ENCODE assay signal across 10 mouse cellular contexts in genomic region chr11:106722831-106723361, GRCm38 (mm10). TPM values are rescaled to one million over a fixed set of nuclear protein-coding genes. Genes with fewer than 3 reads are reported as not detected.
DNase-seq lines count a peak whose midpoint lies in the region; ATAC-seq and TF ChIP-seq lines count a peak whose summit lies in the region.
"Had no signal": no experiment of that assay in that cellular context is flagged by ENCODE, and none has a peak within 500 bp of the region (broad histone marks: within the 10 kb centered on the region; RNA-seq: fewer than 3 reads in every experiment).

No protein-coding gene starts in this region.

- H3K4me3 ChIP-seq in E14TG2a.4 (replicated peaks; ENCODE audit: low read length) = peak overlapping the region; percentile 83
- H3K4me3 ChIP-seq in heart, embryonic 14.5 days (ENCODE audit: control insufficient read depth in 1 of 2, insufficient read depth in 1 of 2, low read depth in 1 of 2, low read length in 2 of 2) = no peak overlapping the region
- H3K4me3 ChIP-seq in lung, embryonic 16.5 days (ENCODE audit: low read length) = no peak overlapping the region
- H3K4me3 ChIP-seq: embryonic facial prominence, embryonic 15.5 days; neural tube, embryonic 12.5 days had no signal

- DNase-seq in NIH3T3 (ENCODE audit: low read depth) = peak; percentile 75
- no peak for DNase-seq in embryo, embryonic 10.5 days (ENCODE audit: low spot score)
- DNase-seq in frontal cortex, adult 2 months (ENCODE audit: extremely low spot score in 1 of 2, low spot score in 1 of 2) = no peak
- DNase-seq in c-Kit-positive CD71-positive TER-119-positive erythroid progenitor cells, embryonic 14.5 days (ENCODE audit: low spot score) = no peak

- no peaks in the 10 kb centered on the region for H3K9me3 ChIP-seq in E14TG2a.4 (ENCODE audit: low read length)
- no peaks in the 10 kb centered on the region for H3K9me3 ChIP-seq in heart, embryonic 14.5 days (ENCODE audit: control insufficient read depth, low read length)
- no peaks in the 10 kb centered on the region for H3K9me3 ChIP-seq in lung, embryonic 16.5 days (ENCODE audit: control insufficient read depth, low read length)
- H3K9me3 ChIP-seq: embryonic facial prominence, embryonic 15.5 days; neural tube, embryonic 12.5 days had no signal

- no peaks in the 10 kb centered on the region for H3K27me3 ChIP-seq in E14TG2a.4 (ENCODE audit: insufficient read depth, low read length)
- no peaks in the 10 kb centered on the region for H3K27me3 ChIP-seq in heart, embryonic 14.5 days (ENCODE audit: control insufficient read depth, insufficient read depth, low read length)
- H3K27me3 ChIP-seq in lung, embryonic 16.5 days (ENCODE audit: control insufficient read depth, insufficient read depth, low read depth, low read length) = no peaks in the 10 kb centered on the region
- H3K27me3 ChIP-seq: embryonic facial prominence, embryonic 15.5 days; neural tube, embryonic 12.5 days had no signal

- peak overlapping the region; percentile 15 to 21; a peak in 2 of 4 replicates for H3K27ac ChIP-seq in heart, embryonic 14.5 days (replicated peaks in 1 of 2; ENCODE audit: control insufficient read depth in 1 of 2, insufficient read depth in 1 of 2, low read depth in 2 of 2, low read length in 2 of 2)
- H3K27ac ChIP-seq in lung, embryonic 16.5 days (ENCODE audit: low read length) = no peak overlapping the region
- H3K27ac ChIP-seq: embryonic facial prominence, embryonic 15.5 days; neural tube, embryonic 12.5 days had no signal

- peaks cover 73% of the 10 kb centered on the region for H3K4me1 ChIP-seq in E14TG2a.4 (replicated peaks; ENCODE audit: low read depth, low read length)
- peaks cover 5 to 21% of the 10 kb centered on the region in 2 experiments for H3K4me1 ChIP-seq in heart, embryonic 14.5 days (ENCODE audit: control insufficient read depth in 2 of 2, insufficient read depth in 2 of 2, low read length in 2 of 2)
- H3K4me1 ChIP-seq in lung, embryonic 16.5 days (replicated peaks; ENCODE audit: control insufficient read depth, insufficient read depth, low read length) = no peaks in the 10 kb centered on the region

- peak; percentile 67 for ATAC-seq in heart, embryonic 14.5 days (ENCODE audit: insufficient number of reproducible peaks, insufficient read depth, low FRiP score, low read depth)
- 0 out of 2 replicates have a peak, but pooled peaks have one; percentile 38 for ATAC-seq in lung, embryonic 16.5 days (ENCODE audit: low read depth)
- ATAC-seq in cerebellum, adult (ENCODE audit: insufficient number of reproducible peaks, low FRiP score, low TSS enrichment) = no peak

- peaks cover 30% of the 10 kb centered on the region for H3K36me3 ChIP-seq in E14TG2a.4 (ENCODE audit: insufficient read depth, low read length)
- no peaks in the 10 kb centered on the region for H3K36me3 ChIP-seq in heart, embryonic 14.5 days (ENCODE audit: control insufficient read depth, insufficient read depth, low read length)
- no peaks in the 10 kb centered on the region for H3K36me3 ChIP-seq in lung, embryonic 16.5 days (ENCODE audit: control insufficient read depth, insufficient read depth, low read length)
- H3K36me3 ChIP-seq: embryonic facial prominence, embryonic 15.5 days; neural tube, embryonic 12.5 days had no signal

- H3K4me2 ChIP-seq in heart, embryonic 14.5 days (ENCODE audit: low read length) = peak overlapping the region; percentile 31; the same call in 1 of the 2 replicates
- no peak overlapping the region for H3K4me2 ChIP-seq in lung, embryonic 16.5 days (ENCODE audit: low read depth, low read length)
- H3K4me2 ChIP-seq: embryonic facial prominence, embryonic 15.5 days; neural tube, embryonic 12.5 days had no signal

- no peak overlapping the region for H3K9ac ChIP-seq in heart, embryonic 14.5 days (ENCODE audit: low read length)
- no peak overlapping the region for H3K9ac ChIP-seq in lung, embryonic 16.5 days (ENCODE audit: low read length)
- H3K9ac ChIP-seq: embryonic facial prominence, embryonic 15.5 days; neural tube, embryonic 12.5 days had no signal

- no peak for TF ChIP-seq CTCF in E14TG2a.4 (conservative IDR thresholded peaks at IDR 0.05; ENCODE audit: low read length)

- WGBS in heart, embryonic 14.5 days = 11% methylated on average over 6 of the region's 7 CpGs
- 10% methylated on average over 7 of the region's 7 CpGs for WGBS in lung, embryonic 16.5 days

RNA-seq across cellular contexts. Expression of gene Pecam1, which starts 27.5 kb away (rescaled TPM):
- polyA plus RNA-seq in heart, embryonic 14.5 days (2014; fragmentation: Nextera tagmentation; extraction: Ambion mirVana) = 69.9 and 79.5 TPM in 2 replicates
- 140 and 151 TPM in 2 replicates for polyA plus RNA-seq in lung, embryonic 16.5 days (2015; fragmentation: Nextera tagmentation; extraction: Ambion mirVana)
- 17.0 and 20.1 TPM in 2 replicates for polyA plus RNA-seq in frontal cortex, adult 2 months (2012; rRNA removed)

RNA-seq across cellular contexts. Expression of gene Milr1, which starts 28.1 kb away (rescaled TPM):
- polyA plus RNA-seq in heart, embryonic 14.5 days (2014; fragmentation: Nextera tagmentation; extraction: Ambion mirVana) = 1.6 and 2.0 TPM in 2 replicates
- 1.9 and 2.2 TPM in 2 replicates for polyA plus RNA-seq in lung, embryonic 16.5 days (2015; fragmentation: Nextera tagmentation; extraction: Ambion mirVana)
- 0.15 and 0.78 TPM in 2 replicates for polyA plus RNA-seq in frontal cortex, adult 2 months (2012; rRNA removed)

RNA-seq across cellular contexts. Expression of gene Polg2, which starts 56.4 kb away (rescaled TPM):
- polyA plus RNA-seq in heart, embryonic 14.5 days (2014; fragmentation: Nextera tagmentation; extraction: Ambion mirVana) = 7.4 and 10.0 TPM in 2 replicates
- 9.0 and 9.9 TPM in 2 replicates for polyA plus RNA-seq in lung, embryonic 16.5 days (2015; fragmentation: Nextera tagmentation; extraction: Ambion mirVana)
- 5.6 and 5.9 TPM in 2 replicates for polyA plus RNA-seq in frontal cortex, adult 2 months (2012; rRNA removed)
